Mouse (Mus musculus): ENCODE data around the gene Retsat. TPM values are rescaled to one million over a fixed set of nuclear protein-coding genes. Genes with fewer than 3 reads are reported as not detected.

Gene Retsat
- polyA plus RNA-seq, 1 experiment from 2014 or later, result 5.9 TPM

DNA sequence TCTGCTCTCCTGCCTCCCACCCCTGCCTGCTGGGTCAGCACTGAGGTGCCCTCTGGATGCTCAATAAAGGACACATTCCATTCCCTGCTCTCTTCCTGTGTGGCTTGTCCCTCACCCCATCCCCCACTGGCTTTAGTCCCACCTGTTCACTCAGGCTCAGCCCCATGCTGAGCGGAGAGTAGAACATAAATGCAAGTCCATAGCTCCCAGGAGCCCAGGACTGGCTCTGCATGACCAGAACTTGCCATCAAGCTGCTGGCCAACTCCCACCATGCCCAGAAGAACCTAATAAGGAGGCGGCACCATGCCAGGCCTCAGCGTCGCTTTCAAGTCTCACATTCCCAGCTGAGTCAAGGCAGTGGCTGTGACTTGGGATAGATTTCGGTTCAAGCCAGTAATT lies 35.4 kb upstream of the Retsat start:
- Histone ChIP-seq H3K27me3 (ENCODE audit: control insufficient read depth, insufficient read depth, low read depth, low read length) (no peaks in the 10 kb centered on the region), H3K4me1 (ENCODE audit: control insufficient read depth, insufficient read depth, low read length) (peaks cover 2% of the 10 kb centered on the region; the same call in 1 of the 2 replicates), H3K4me3 (ENCODE audit: low read depth, low read length) (no peak overlapping the region), H3K9me3 (replicated peaks; ENCODE audit: control insufficient read depth, low read length, poor library complexity, severe bottlenecking) (no peaks in the 10 kb centered on the region), H3K9ac (ENCODE audit: low read depth, low read length) (no peak overlapping the region), H3K4me2 (ENCODE audit: low read length) (no peak overlapping the region), H3K27ac (ENCODE audit: low read length) (no peak overlapping the region), H3K36me3 (ENCODE audit: control insufficient read depth, insufficient read depth, low read length) (no peaks in the 10 kb centered on the region; the same call in 1 of the 2 replicates)
- ATAC-seq, result no peak
- 78% methylated on average over 5 of the region's 5 CpGs for WGBS

GRCm38 (mm10) chr6:72565506-72565905 lies 32.8 kb upstream of the Retsat start:
- Histone ChIP-seq H3K4me1 (ENCODE audit: control insufficient read depth, insufficient read depth, low read length) (peaks cover 2% of the 10 kb centered on the region; the same call in 1 of the 2 replicates), H3K9me3 (replicated peaks; ENCODE audit: control insufficient read depth, low read length, poor library complexity, severe bottlenecking) (no peaks in the 10 kb centered on the region), H3K36me3 (ENCODE audit: control insufficient read depth, insufficient read depth, low read length) (no peaks in the 10 kb centered on the region; the same call in 1 of the 2 replicates), H3K4me3 (ENCODE audit: low read depth, low read length) (no peak overlapping the region), H3K4me2 (ENCODE audit: low read length) (no peak overlapping the region), H3K27me3 (ENCODE audit: control insufficient read depth, insufficient read depth, low read depth, low read length) (no peaks in the 10 kb centered on the region), H3K27ac (ENCODE audit: low read length) (0 out of 2 replicates have a peak overlapping the region, but pooled peaks have one; percentile 5), H3K9ac (ENCODE audit: low read depth, low read length) (no peak overlapping the region)
- ATAC-seq, result peak; percentile 37
- WGBS, result 73% methylated on average over 7 of the region's 7 CpGs

- no peak overlapping the region for H3K4me3 ChIP-seq (ENCODE audit: low read depth, low read length)
- H3K4me2 ChIP-seq (ENCODE audit: low read length), result no peak overlapping the region
- 0 out of 2 replicates have a peak overlapping the region, but pooled peaks have one; percentile 5 for H3K27ac ChIP-seq (ENCODE audit: low read length)
- WGBS, result 0% methylated on average over 4 of the region's 4 CpGs
- H3K27me3 ChIP-seq (ENCODE audit: control insufficient read depth, insufficient read depth, low read depth, low read length), result no peaks in the 10 kb centered on the region
- peaks cover 2% of the 10 kb centered on the region; the same call in 1 of the 2 replicates for H3K4me1 ChIP-seq (ENCODE audit: control insufficient read depth, insufficient read depth, low read length)
- H3K36me3 ChIP-seq (ENCODE audit: control insufficient read depth, insufficient read depth, low read length), result no peaks in the 10 kb centered on the region; the same call in 1 of the 2 replicates
- peak; percentile 88 for ATAC-seq
- 0 out of 2 replicates have a peak overlapping the region, but pooled peaks have one; percentile 1 for H3K9ac ChIP-seq (ENCODE audit: low read depth, low read length)
- no peaks in the 10 kb centered on the region for H3K9me3 ChIP-seq (replicated peaks; ENCODE audit: control insufficient read depth, low read length, poor library complexity, severe bottlenecking)
Observed at GRCm38 (mm10) chr6:72566044-72566443, 32.2 kb upstream of the Retsat start.

DNA sequence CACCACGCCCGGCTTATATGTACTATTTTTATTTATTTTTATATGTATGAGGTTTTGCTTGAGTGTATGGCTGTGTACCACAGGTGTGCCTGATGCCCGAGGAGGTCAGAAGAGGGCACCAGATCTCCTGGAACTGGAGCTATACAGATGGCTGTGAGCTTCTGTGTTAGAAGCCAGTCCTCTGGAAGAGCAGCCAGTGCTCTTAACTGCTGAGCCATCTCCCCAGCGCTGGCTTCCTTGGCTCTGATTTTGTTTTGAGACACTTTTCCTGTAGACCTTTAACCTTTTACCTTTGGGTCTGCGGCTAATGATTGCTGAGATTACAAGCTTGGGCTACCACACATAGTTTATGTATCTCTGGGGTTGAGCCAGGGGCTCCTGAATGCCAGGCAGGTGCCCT lies 30.8 kb upstream of the Retsat start:
- Histone ChIP-seq H3K4me3 (ENCODE audit: low read depth, low read length) (no peak overlapping the region), H3K36me3 (ENCODE audit: control insufficient read depth, insufficient read depth, low read length) (no peaks in the 10 kb centered on the region; the same call in 1 of the 2 replicates), H3K9me3 (replicated peaks; ENCODE audit: control insufficient read depth, low read length, poor library complexity, severe bottlenecking) (no peaks in the 10 kb centered on the region), H3K4me2 (ENCODE audit: low read length) (no peak overlapping the region), H3K27me3 (ENCODE audit: control insufficient read depth, insufficient read depth, low read depth, low read length) (no peaks in the 10 kb centered on the region), H3K9ac (ENCODE audit: low read depth, low read length) (no peak overlapping the region), H3K27ac (ENCODE audit: low read length) (no peak overlapping the region), H3K4me1 (ENCODE audit: control insufficient read depth, insufficient read depth, low read length) (peaks cover 2% of the 10 kb centered on the region; the same call in 1 of the 2 replicates)
- WGBS, result 88% methylated on average over 5 of the region's 5 CpGs
- no peak for ATAC-seq

DNA sequence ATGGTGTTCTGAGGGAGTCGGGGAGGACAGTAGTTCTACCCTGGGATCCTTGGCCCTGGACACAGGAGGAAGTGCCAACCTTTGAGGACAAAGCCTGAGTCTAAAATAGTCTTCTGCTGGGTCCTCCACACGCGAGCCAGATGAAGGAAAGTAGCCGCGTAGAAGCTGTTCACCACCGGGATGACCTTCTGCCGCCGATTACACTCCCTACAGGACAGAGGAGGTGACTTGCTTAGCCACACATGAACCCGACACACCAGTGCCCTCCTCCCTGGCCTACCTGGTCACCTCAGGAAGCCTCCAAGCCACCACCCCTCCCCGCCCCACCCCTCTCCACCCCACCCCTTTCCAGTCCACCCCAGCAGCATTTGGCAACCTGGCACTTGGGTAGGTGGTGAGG lies 29.5 kb upstream of the Retsat start:
- H3K4me3 ChIP-seq (ENCODE audit: low read depth, low read length), result no peak overlapping the region
- peaks cover 4% of the 10 kb centered on the region; the same call in 1 of the 2 replicates for H3K36me3 ChIP-seq (ENCODE audit: control insufficient read depth, insufficient read depth, low read length)
- H3K27me3 ChIP-seq (ENCODE audit: control insufficient read depth, insufficient read depth, low read depth, low read length), result no peaks in the 10 kb centered on the region
- WGBS, result 97% methylated on average over 10 of the region's 10 CpGs
- ATAC-seq, result no peak
- H3K9me3 ChIP-seq (replicated peaks; ENCODE audit: control insufficient read depth, low read length, poor library complexity, severe bottlenecking), result no peaks in the 10 kb centered on the region
- no peak overlapping the region for H3K4me2 ChIP-seq (ENCODE audit: low read length)
- H3K4me1 ChIP-seq (ENCODE audit: control insufficient read depth, insufficient read depth, low read length), result peaks cover 2% of the 10 kb centered on the region; the same call in 1 of the 2 replicates
- H3K27ac ChIP-seq (ENCODE audit: low read length), result no peak overlapping the region
- H3K9ac ChIP-seq (ENCODE audit: low read depth, low read length), result no peak overlapping the region

GRCm38 (mm10) chr6:72570644-72571397 lies 27.5 kb upstream of the Retsat start:
- peaks cover 7% of the 10 kb centered on the region for H3K36me3 ChIP-seq (ENCODE audit: control insufficient read depth, insufficient read depth, low read length)
- H3K9ac ChIP-seq (ENCODE audit: low read depth, low read length), result no peak overlapping the region
- no peaks in the 10 kb centered on the region for H3K27me3 ChIP-seq (ENCODE audit: control insufficient read depth, insufficient read depth, low read depth, low read length)
- no peak for ATAC-seq
- H3K4me3 ChIP-seq (ENCODE audit: low read depth, low read length), result no peak overlapping the region
- no peak overlapping the region for H3K27ac ChIP-seq (ENCODE audit: low read length)
- H3K4me1 ChIP-seq (ENCODE audit: control insufficient read depth, insufficient read depth, low read length), result peaks cover 2% of the 10 kb centered on the region; the same call in 1 of the 2 replicates
- no peaks in the 10 kb centered on the region for H3K9me3 ChIP-seq (replicated peaks; ENCODE audit: control insufficient read depth, low read length, poor library complexity, severe bottlenecking)
- WGBS, result 91% methylated on average over 10 of the region's 10 CpGs
- H3K4me2 ChIP-seq (ENCODE audit: low read length), result no peak overlapping the region

- WGBS, result 57% methylated on average over 3 of the region's 3 CpGs
Observed at GRCm38 (mm10) chr6:72571826-72572225, 26.4 kb upstream of the Retsat start.

GRCm38 (mm10) chr6:72576041-72576440 lies 22.2 kb upstream of the Retsat start:
- 92% methylated on average over 3 of the region's 3 CpGs for WGBS
- no peak for ATAC-seq

More at GRCm38 (mm10) chr6:72571826-72572225, 26.4 kb upstream of the Retsat start:
- no peaks in the 10 kb centered on the region for H3K4me1 ChIP-seq (ENCODE audit: control insufficient read depth, insufficient read depth, low read length)
- H3K9me3 ChIP-seq (replicated peaks; ENCODE audit: control insufficient read depth, low read length, poor library complexity, severe bottlenecking), result no peaks in the 10 kb centered on the region
- H3K27ac ChIP-seq (ENCODE audit: low read length), result no peak overlapping the region
- H3K4me3 ChIP-seq (ENCODE audit: low read depth, low read length), result no peak overlapping the region
- peaks cover 7% of the 10 kb centered on the region for H3K36me3 ChIP-seq (ENCODE audit: control insufficient read depth, insufficient read depth, low read length)
- no peaks in the 10 kb centered on the region for H3K27me3 ChIP-seq (ENCODE audit: control insufficient read depth, insufficient read depth, low read depth, low read length)
- no peak overlapping the region for H3K9ac ChIP-seq (ENCODE audit: low read depth, low read length)
- H3K4me2 ChIP-seq (ENCODE audit: low read length), result no peak overlapping the region
- no peak for ATAC-seq

More at GRCm38 (mm10) chr6:72576041-72576440, 22.2 kb upstream of the Retsat start:
- no peak overlapping the region for H3K4me3 ChIP-seq (ENCODE audit: low read depth, low read length)
- peaks cover 14% of the 10 kb centered on the region for H3K36me3 ChIP-seq (ENCODE audit: control insufficient read depth, insufficient read depth, low read length)
- H3K4me2 ChIP-seq (ENCODE audit: low read length), result no peak overlapping the region
- H3K9me3 ChIP-seq (replicated peaks; ENCODE audit: control insufficient read depth, low read length, poor library complexity, severe bottlenecking), result no peaks in the 10 kb centered on the region
- H3K27me3 ChIP-seq (ENCODE audit: control insufficient read depth, insufficient read depth, low read depth, low read length), result no peaks in the 10 kb centered on the region
- no peaks in the 10 kb centered on the region for H3K4me1 ChIP-seq (ENCODE audit: control insufficient read depth, insufficient read depth, low read length)
- H3K27ac ChIP-seq (ENCODE audit: low read length), result no peak overlapping the region
- H3K9ac ChIP-seq (ENCODE audit: low read depth, low read length), result no peak overlapping the region
